Mouse (Mus musculus): ENCODE measurements around the gene Cda.
A peak's percentile ranks its signal among the peaks of the same experiment; 100 is the strongest.

Cda gene

DNA sequence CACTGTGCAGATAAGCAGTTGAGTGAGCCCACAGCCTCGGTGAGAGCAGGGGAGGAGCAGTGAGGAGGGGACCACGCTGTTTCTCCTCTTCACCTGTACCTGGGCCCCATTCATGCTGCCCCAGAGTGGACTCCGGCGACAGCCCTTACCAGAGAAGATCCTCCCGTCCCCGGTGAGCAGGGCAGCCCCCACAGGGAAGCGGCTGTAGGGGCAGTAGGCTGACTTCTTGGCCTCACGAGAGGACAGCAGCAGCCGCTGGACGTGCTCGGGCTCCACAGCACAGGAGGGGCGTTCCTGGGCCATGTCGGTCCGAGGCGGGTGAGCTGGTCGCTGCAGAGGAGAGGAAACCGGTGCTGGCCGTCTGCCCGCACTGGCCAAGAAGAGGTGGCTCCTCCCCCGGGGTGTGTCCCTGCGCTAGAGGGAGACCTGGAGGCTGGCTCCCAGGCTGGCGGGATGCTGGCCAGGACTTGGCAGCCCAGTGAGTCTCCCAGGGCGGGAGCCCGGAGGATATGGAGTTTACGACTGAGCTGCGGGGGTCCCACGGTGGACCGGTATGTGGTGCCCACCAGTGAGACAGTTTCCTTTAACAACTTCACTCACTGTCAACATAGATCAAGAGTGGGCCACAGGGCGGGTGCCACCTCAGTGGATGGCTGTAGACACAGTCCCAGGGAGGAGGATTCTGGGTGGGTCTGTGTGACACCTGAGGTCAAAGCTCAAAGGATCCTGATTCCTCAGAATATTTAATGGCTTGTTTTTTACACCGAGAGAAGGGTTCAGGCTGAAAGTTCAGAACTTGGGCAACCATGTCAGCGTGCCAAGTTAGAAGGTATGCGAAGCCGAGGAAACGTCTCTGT is at the start of gene Cda:
TSS of gene Cda (minus strand) at position 352 of the 857 bp plus-strand sequence.
- DNase-seq (ENCODE audit: low spot score in 2 of 2): peak; percentile 16 to 18

DNA sequence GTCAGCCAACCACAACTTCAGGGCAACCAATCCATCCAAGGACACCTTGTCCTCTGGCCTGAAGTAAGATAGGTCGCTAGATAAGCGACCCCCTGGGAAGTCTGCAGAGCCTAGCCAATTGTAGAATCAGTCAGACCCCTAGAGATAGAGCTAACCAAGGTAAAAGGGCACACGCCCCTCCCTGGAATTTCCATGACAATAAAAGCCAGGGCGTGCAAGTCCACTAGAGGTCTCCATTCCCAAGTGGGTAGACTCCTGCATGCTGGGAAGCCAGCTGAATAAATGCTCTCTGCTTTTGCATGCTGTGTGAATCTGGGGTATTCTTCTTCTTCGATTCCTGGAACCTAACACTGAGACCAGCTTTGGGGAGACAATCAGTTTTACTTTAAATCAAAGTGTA is 48.6 kb upstream of the Cda start:
- no peak for DNase-seq (ENCODE audit: low spot score in 2 of 2)

DNA sequence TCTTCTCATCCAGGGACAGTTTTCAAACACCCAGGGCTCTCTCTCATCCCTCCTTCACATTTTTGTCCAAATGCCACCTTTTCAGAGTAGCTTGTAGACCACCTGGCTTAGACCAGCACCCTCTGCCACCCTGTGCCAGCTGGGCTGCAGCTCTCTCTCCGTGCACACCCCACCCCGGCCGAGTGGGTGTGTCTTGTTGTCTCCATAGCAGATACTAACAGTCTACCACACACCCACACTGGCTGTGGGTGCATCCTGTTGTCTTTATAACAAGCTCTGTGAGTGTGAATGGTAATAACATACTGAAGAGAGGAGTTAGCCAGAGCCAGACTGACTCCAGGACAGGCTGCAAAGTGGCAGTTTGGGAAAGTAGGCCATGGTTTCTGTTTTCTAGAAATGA is 48.2 kb upstream of the Cda start:
- no peak for DNase-seq (ENCODE audit: low spot score in 2 of 2)

DNA sequence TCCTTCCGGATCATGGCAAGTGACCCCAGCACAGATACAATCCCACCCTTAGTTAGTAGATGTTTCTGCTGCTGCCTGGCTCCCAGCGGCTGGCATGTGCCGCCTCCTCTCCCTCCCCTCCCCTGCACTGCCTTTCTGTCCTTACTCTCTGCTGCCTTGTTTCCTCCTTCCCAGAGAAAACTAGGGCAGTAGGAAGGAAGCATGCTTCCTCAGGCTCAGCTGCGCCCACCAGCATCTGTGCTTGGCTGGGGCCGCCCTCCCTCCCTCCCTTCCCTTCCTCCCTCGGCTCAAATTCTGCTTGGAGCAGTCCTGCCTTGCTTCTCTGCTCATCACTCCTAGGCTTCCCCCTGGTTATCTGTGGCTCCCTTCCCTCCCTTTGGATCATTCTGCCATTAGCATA is 46.9 kb upstream of the Cda start:
- DNase-seq (ENCODE audit: low spot score in 2 of 2): no peak

DNA sequence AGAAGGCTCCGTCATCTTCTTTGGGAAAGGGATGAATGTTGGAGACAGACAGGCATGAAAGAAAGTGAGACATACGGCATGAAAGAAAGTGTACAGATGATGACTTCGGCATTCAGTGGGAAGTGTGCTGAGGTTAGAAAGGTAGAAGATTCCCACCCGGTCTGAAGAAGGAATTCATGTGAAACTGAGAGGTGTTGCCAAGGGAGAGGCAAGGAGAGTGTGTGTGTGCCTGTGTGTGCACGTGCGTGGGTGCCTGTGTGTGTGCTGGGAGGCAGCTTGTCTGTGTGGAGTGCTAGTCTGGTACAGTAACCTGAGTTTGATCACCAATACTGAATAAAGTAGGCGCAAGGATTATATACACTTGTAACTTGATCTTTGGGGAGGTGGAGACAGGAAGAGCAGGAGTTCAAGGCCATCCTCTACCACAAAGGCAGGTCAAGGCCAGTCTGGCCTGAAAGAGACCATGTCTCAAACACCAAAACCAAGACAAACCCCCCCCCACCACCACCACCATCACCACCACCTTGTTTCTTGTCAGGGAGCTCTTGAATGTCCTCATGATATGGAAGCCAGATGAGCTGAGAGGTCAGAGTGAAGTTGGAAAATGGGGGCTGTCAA is 43.8 kb upstream of the Cda start:
- DNase-seq (ENCODE audit: low spot score in 2 of 2): no peak

DNA sequence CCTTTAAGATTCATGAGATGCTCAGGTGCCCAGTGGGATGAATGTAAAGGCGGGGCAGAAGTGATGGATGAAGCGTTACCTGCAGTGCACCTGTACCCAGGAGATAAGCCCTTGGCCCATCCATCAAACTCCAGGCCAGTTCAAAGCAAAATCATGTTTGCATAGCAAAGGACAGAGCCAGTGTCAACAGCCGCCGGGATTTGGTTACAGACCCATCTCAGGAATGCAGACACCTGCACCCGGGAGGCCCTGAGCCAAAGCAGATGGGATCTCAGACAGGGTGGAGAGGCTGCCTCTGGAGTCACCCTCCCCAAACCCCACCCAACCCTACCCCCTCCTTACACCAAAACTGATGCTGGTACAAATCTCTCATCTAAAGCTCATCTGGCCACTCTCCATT is 43.2 kb upstream of the Cda start:
- no peak for DNase-seq (ENCODE audit: low spot score in 2 of 2)

DNA sequence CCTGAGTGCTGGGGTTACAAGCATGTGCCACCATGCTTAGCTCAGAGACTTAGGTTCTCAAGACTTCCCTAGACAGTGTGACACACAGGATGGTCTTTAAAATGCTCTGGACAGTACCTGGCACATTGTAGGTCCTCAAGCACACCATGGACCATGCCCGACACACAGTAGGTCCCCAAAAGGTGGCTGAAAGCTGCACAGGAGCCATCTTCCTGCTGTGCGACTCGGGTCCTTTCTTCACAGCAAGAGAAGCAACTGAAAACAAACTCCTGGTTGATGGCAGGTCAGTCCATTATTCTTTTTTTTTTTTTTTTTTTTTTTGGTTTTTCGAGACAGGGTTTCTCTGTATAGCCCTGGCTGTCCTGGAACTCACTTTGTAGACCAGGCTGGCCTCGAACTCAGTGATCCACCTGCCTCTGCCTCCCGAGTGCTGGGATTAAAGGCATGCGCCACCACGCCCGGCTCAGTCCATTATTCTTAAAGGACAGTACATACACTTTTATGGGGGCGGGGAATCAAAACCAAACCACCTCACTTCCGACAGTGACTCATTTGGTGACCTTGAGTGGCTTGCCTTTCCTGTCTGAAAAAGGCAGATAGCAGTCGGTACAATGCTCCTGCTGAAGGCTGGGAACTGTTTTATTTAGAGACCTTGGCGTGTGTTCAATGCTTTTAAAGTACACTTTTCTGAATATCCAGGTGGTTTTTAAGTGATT is 39.8 kb upstream of the Cda start:
- no peak for DNase-seq (ENCODE audit: low spot score in 2 of 2)

DNA sequence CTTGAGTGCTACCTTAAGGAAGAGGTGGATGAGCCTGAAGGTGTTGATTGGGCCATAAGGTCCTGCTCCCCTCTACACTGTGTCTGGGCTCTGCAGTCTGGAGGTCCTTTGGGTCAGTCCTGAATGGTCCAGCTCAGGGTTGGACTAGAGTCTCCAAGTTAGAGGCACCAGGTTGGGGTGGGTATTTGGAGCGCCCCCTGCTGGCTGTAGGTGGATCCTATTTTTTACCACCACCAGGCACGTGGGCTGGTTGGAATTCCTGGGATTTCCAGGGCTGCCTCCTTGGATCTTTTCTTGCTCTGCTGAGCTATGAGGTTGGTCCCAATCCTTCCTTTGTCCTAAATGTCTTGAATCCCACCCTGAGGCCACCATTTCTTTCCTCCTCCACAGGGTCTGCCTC is 37.0 kb upstream of the Cda start:
- no peak for DNase-seq (ENCODE audit: low spot score in 2 of 2)

DNA sequence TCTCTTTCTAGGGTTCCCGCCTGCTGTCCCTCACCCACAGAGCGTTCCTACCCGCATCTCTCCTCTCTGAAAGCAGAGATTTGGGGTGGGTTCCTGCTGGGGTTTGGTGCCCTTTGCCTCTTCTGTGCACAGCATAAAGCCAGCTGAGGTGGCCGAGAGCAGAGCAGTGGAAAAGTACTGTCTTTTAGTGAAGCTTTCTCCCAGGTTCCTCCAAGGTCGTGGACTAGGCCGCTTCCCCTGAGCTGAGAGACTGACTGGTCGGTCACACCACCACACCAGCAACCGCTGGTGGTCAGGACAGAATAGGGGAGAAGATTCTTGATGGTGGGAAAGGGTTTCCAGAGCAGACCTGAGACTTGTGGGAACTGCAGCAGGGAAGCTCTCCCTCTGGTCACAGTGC is 28.9 kb upstream of the Cda start:
- DNase-seq (ENCODE audit: low spot score in 2 of 2): no peak

DNA sequence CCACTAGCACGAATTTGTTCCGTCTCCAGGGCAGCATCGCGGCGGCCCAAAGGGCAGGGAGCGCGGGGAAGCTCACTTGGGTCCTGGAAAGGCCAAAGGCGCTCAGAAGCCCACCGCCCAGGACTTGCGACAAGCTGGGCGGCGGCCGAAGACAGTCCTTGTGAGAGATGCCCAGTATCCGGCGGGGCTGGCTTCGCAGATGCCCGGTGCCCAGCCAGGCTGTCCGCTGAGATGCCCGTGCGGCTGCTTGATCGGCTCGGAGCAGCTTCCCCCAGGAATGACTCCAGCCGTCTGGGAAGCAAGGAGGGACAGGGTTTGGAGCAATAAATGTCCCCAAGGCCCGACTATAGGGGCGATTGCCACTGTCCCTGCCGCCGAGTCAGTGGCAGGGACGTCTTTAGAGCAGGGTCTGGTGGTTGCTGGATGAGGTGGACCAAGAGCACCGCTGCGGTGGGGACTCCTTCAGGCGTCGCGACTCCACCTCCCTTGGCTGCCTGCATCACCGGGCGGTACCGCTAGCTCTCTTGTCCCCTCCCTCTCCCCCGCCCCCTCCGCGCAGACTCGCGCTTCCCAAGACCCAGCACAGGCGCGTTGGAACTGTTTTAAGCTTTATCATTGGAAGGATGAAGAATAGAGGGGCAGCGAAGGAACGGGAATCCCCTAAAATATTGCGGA is 28.3 kb upstream of the Cda start, which contains the start of gene Fam43b:
TSS of gene Fam43b (minus strand) at position 558 of the 675 bp plus-strand sequence.
- DNase-seq (ENCODE audit: low spot score in 2 of 2): no peak

DNA sequence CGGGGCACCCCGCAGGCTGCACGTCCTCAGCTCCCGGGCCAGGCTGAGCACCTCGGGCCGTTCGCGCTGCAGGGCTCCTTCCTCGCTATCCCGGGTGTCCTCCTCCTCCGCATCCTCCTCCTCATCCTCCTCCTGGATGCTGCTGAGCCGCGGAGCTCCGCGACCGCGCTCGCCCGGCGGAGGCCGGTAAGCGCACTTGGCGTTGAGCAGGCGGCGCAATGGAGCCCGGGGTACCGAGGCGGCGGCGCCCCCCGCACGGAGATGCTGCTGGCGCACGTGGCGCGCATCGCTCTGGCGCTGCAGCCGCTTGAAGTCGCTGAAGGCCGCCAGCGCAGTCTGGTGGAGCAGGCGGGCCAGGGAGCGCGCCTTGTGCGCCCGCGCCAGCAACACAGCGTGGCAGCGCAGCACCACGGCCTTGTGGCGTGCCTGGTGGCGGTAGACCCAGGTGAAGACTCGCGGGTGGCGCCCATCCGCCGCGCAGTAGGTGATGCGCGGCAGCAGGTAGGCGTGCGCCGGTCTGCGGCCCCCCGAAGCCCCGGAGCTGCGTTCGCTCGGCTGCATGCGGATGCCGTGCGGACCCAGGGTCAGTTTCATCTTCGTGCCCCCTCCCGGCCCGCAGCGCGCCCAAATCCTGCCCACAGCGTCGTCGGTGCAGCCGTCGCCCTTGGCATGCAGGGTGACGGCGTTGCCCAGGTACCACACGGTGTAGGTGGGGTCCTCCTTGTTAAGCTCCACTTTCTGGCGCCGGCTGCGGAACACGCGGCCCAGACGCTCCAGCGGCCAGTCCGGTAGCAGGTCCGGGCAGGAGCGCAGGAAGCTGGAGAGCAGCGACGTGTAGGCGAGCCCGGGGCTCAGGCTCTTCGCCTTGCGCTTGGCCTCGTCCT is 27.5 kb upstream of the Cda start:
- DNase-seq (ENCODE audit: low spot score in 2 of 2): no peak

DNA sequence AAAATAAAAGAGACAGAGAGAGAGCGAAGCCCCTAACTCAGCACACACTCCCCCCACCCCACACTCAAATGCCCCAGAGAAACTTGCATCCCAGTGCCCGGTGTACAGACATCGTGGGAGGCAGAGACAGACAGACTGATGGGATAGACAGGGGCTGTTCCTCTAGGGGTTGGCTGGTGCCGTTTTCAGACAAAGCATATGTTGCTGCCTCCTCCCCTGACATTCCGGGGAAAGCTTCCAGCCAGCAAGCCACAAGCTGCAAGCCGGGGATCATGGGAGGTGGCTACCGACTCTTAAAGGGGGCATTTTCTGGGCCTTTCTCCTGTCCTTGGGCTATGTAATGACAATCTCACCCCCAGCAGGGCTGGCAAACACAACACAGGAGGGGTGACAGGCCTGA is 25.9 kb upstream of the Cda start:
- DNase-seq (ENCODE audit: low spot score in 2 of 2): no peak

DNA sequence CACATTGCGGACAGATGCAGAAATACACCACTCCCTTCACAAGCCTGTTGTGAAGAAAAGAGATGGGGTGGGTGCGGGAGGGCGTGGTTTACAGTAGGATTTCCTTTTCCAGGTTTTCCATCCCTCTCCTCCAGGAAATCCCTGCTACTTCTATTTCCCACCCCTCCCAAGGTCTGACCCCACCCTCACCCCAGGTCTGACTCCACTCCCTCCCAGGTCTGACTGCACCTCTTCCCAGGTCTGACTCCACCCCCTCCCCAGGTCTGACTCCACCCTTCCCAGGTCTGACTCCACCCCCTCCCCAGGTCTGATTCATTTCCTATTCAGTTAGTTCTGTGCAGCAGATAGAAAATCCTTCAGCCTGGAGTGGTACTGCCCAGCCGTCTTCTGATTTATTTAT is 16.0 kb upstream of the Cda start:
- no peak for DNase-seq (ENCODE audit: low spot score in 2 of 2)

DNA sequence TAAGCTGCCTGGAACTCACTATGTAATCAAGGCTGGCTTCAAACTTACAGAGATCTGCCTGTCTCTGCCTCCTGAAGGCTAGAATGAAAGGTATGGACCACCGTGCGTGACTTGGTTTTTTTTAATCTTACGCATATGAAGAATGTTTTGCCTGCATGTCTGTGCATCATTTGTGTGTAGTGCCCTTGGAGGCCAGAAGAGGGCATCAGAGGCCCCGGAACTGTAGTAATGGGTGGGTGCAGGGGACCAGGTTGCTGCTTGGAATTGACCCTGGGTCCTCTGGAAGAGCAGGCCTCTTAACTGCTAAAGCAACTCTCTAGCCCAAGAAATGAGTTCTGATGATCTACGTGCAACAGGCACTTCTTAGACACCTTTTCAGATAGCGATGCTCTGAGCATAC is 14.7 kb upstream of the Cda start:
- DNase-seq (ENCODE audit: low spot score in 2 of 2): no peak

DNA sequence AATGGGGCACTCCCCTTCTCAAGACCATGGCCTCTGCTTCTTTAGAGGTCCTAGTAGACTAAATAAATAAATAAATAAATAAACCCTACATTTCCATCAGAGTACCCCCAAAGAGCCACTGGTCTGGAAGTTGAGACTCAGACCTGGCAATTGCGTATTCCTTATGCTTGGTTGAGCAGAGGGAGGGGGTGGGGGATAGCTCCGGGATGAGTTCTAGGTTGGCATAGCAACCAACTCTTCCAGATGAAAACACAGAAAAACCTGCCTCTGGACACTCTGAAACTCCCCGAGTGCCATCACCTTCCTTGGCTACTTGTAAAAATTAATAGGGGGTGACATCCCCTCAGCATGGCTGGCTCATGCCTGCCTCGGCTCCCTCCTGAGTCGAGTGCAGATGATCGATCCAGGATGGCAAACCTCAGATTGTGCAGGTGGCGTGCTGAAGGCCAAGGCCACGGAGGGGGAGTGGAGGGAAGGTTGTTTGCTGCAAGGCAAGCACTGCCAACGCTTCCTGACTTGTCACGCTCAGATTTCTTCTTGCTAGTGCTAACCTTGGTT is 12.4 kb upstream of the Cda start:
- no peak for DNase-seq (ENCODE audit: low spot score in 2 of 2)

DNA sequence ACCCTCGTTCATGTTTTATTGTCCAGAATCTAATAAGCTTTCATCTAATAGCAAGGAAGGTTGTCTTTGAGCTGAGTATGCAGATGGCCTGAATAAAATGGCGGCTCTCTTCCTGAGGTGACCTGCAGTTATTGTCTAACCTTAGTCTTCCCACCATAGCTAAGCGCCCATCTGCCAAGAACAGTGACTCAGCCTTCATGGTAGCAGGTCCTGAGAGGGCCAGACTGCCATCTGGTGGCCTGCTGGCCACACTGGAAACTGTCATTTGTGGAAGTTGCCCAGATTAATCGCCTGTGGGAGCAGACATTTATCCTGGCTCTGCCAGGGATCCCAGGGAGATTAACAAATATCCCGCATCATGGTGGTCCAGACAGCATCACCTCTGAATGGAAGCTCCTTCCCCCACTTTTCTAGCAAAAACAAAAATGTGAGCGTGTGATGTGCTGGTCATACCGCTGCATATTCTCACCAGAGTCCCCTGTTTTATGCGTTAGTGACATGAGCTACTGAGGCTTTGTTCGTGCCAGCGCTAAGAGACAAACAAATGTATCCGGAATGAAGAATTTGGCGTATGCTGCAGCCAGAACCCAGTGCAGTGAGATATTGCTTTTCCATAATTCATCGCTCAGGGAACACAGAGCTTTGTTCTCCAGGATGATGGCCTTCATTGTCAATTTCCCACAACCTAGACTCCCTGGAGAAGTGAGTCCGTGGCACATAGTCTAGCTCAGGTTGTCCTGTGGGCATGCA is 11.5 kb upstream of the Cda start:
- no peak for DNase-seq (ENCODE audit: low spot score in 2 of 2)

DNA sequence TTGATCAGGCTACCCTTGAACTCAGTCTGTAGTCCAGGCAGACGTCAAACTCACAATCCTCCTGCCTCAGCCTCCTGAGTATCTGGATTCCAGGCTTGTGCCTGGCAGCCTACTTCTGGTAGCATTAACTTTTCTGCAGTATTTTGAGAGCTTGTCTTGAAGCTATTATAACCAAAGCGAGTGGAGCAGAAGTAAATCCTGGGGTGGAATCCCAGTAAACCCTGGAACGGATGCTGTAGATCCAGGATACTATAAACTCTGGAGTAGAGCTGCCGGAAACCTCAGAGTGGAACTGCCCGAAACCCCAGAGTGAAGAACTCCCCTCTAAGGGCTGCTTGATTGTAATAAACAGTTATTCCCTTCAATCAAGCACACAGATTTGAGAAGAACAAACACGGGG is 9.7 kb upstream of the Cda start:
- DNase-seq (ENCODE audit: low spot score in 2 of 2): no peak

DNA sequence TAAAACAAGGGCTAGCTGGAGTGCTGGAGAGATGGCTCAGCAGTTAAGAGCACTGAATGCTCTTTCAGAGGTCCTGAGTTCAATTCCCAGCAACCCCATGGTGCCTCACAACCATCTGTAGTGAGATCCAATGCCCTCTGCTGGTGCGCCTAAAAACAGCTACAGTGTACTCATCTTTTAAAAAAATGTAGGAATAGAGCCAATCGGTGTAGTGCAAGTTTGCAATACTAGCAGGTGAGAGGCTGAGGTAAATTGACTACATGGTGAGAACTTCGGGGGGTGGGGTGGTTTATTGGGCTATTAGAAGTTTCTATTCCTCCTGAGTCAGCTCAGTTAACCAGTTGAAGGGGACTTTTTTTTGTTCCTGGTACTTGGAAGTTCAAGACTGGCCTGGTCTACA is 7.3 kb upstream of the Cda start:
- DNase-seq (ENCODE audit: low spot score in 2 of 2): no peak

DNA sequence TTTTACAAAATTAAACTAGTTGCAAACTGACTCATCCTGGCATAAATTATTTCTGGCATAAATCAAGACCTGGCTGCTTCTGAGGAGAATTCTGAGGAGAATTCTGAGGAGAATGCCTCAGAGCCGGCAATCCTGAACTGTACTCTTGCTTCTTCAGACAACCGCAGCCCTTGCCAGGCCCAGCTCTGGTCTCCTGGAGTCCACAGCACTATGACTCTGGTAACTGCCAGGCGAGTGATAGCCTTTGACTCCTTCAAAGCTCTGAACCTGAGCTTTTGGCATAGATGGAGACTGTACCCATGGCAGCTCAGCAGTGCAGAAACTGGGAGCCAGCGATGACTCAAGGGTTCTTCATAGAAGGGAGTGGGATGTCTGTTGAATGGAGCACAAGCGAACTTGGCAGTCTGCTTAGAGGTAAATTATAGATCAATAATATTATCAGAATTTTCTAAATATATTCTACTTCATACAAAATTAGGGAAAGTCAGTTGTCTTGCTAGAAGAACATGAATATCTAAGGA is 3.3 kb upstream of the Cda start:
- no peak for DNase-seq (ENCODE audit: low spot score in 2 of 2)

Measured in spleen, postnatal 36 days (tissue).